Mouse (Mus musculus) mature B cell (primary cell): ENCODE data around the gene Mvb12b.

Source experiments
- in situ Hi-C: fragments of 300-500 bp; cut with MboI; formaldehyde crosslinking; loops from 2 replicates; pipeline ENCODE4 v1.14.3; 2019

The Mvb12b gene

GRCm38 (mm10) chr2:33784721-33785120 is 103.0 kb downstream of the Mvb12b start:
- in situ Hi-C loops = no loop called here

- in situ Hi-C loops = no loop called here
Measured at GRCm38 (mm10) chr2:33783419-33783818, 104.3 kb downstream of the Mvb12b start.

- in situ Hi-C loops = no loop called here
Measured at GRCm38 (mm10) chr2:33781655-33782400, 105.9 kb downstream of the Mvb12b start.

GRCm38 (mm10) chr2:33778466-33778865 is 109.3 kb downstream of the Mvb12b start:
- in situ Hi-C loops = no loop called here

- in situ Hi-C loops = no loop called here
Measured at GRCm38 (mm10) chr2:33777051-33777450, 110.7 kb downstream of the Mvb12b start.

- in situ Hi-C loops = no loop called here
Measured at GRCm38 (mm10) chr2:33774884-33775283, 112.9 kb downstream of the Mvb12b start.

GRCm38 (mm10) chr2:33774106-33774505 is 113.6 kb downstream of the Mvb12b start:
- in situ Hi-C loops = no loop called here

- in situ Hi-C loops = no loop called here
Measured at GRCm38 (mm10) chr2:33772439-33772838, 115.3 kb downstream of the Mvb12b start.

- in situ Hi-C loops = no loop called here
Measured at GRCm38 (mm10) chr2:33771388-33771787, 116.4 kb downstream of the Mvb12b start.

- in situ Hi-C loops = no loop called here
Measured at GRCm38 (mm10) chr2:33770526-33771130, 117.1 kb downstream of the Mvb12b start.

- in situ Hi-C loops = no loop called here
Measured at GRCm38 (mm10) chr2:33764476-33764875, 123.3 kb downstream of the Mvb12b start.

- in situ Hi-C loops = no loop called here
Measured at GRCm38 (mm10) chr2:33762210-33762609, 125.5 kb downstream of the Mvb12b start.

GRCm38 (mm10) chr2:33760571-33760991 is 127.2 kb downstream of the Mvb12b start:
- in situ Hi-C loops = no loop called here

- in situ Hi-C loops = no loop called here
Measured at GRCm38 (mm10) chr2:33759447-33759846, 128.3 kb downstream of the Mvb12b start.

GRCm38 (mm10) chr2:33755633-33756020 is 132.1 kb downstream of the Mvb12b start:
- in situ Hi-C loops = no loop called here

GRCm38 (mm10) chr2:33754980-33755632 is 132.6 kb downstream of the Mvb12b start:
- in situ Hi-C loops = no loop called here

GRCm38 (mm10) chr2:33754317-33754633 is 133.5 kb downstream of the Mvb12b start:
- in situ Hi-C loops = no loop called here

GRCm38 (mm10) chr2:33753630-33754316 is 134.0 kb downstream of the Mvb12b start:
- in situ Hi-C loops = no loop called here

GRCm38 (mm10) chr2:33750611-33751010 is 137.1 kb downstream of the Mvb12b start:
- in situ Hi-C loops = no loop called here

GRCm38 (mm10) chr2:33746471-33746870 is 141.3 kb downstream of the Mvb12b start:
- in situ Hi-C loops = loop anchor here (10.0 kb wide), 1 partner anchor 168 kb away; no protein-coding TSS in a partner anchor

- in situ Hi-C loops = loop anchor here (10.0 kb wide), 1 partner anchor 169 kb away; no protein-coding TSS in a partner anchor
Measured at GRCm38 (mm10) chr2:33745724-33746123, 142.0 kb downstream of the Mvb12b start.

GRCm38 (mm10) chr2:33737128-33737527 is 150.6 kb downstream of the Mvb12b start:
- in situ Hi-C loops = no loop called here
